Mouse (Mus musculus) midbrain, postnatal 0 days (tissue): ENCODE data around the gene Lhx6. TPM values are rescaled to one million over a fixed set of nuclear protein-coding genes. Genes with fewer than 3 reads are reported as not detected.
A peak's percentile ranks its signal among the peaks of the same experiment; 100 is the strongest.

ENCODE experiments used
- ATAC-seq: fragments of 200-750 bp; cut with Nextera tagmentation; 2 replicates; pipeline ENCODE4 v1.8.0; 2017; ENCODE audit warnings: moderate number of reproducible peaks, mild to moderate bottlenecking, moderate TSS enrichment, moderate library complexity; ENCODE audit not compliant: low FRiP score
- DNase-seq: peaks from one replicate; pipeline ENCODE4 v3.0.0-alpha.2; 2015; ENCODE audit warnings: low spot score
- H3K27ac ChIP-seq: fragments of 300-500 bp; sonication (generic); 2 replicates; pipeline ENCODE4 v1.5.1; 2014; ENCODE audit warnings: low read depth, mild to moderate bottlenecking, low read length, mixed read lengths
- H3K27me3 ChIP-seq: fragments of 300-500 bp; sonication (generic); 2 replicates; pipeline ENCODE4 v1.6.1; 2014; ENCODE audit warnings: low read length, control low read depth, mixed read lengths; ENCODE audit not compliant: insufficient read depth
- H3K36me3 ChIP-seq: fragments of 300-500 bp; sonication (generic); 2 replicates; pipeline ENCODE4 v1.6.1; 2014; ENCODE audit warnings: low read length, control low read depth, mixed read lengths; ENCODE audit not compliant: insufficient read depth
- H3K4me1 ChIP-seq: fragments of 300-500 bp; sonication (generic); 2 replicates; pipeline ENCODE4 v1.6.1; 2014; ENCODE audit warnings: mild to moderate bottlenecking, control low read depth, antibody characterized with exemption, low read length, mixed read lengths; ENCODE audit not compliant: insufficient read depth
- H3K4me2 ChIP-seq: fragments of 300-500 bp; sonication (generic); 2 replicates; pipeline ENCODE4 v1.6.1; 2014; ENCODE audit warnings: low read depth, mild to moderate bottlenecking, low read length, mixed read lengths; ENCODE audit not compliant: poor library complexity, severe bottlenecking
- H3K4me3 ChIP-seq: fragments of 300-500 bp; sonication (generic); 2 replicates; pipeline ENCODE4 v1.5.1; 2014; ENCODE audit warnings: low read depth, mild to moderate bottlenecking, low read length, moderate library complexity
- H3K9ac ChIP-seq: fragments of 300-500 bp; sonication (generic); replicated peaks from 2 replicates; pipeline ENCODE4 v1.6.1; 2014; ENCODE audit warnings: mild to moderate bottlenecking, low read length, moderate library complexity, mixed read lengths; ENCODE audit not compliant: poor library complexity, severe bottlenecking
- H3K9me3 ChIP-seq: fragments of 300-500 bp; sonication (generic); 2 replicates; pipeline ENCODE4 v1.6.1; 2016; ENCODE audit warnings: low read length, control low read depth
- CTCF ChIP-seq: IDR thresholded peaks from 2 replicates; pipeline ENCODE4 v1.5.1; 2016; ENCODE audit warnings: antibody characterized with exemption, mild to moderate bottlenecking
- WGBS: fragments of 180-500 bp; shearing (Covaris S2); extraction: QIAGEN DNeasy Blood & Tissue Kit; methylation state at CpG from one replicate; pipeline ENCODE4 v1.1.7; 2014; 5-methylcytosine and 5-hydroxymethylcytosine counted together
- polyA plus RNA-seq: library from polyadenylated mRNA; unstranded; fragments of >200 nt; fragmentation: Nextera tagmentation; extraction: Ambion mirVana; gene quantifications from 2 replicates; pipeline ENCODE4 v1.2.1, GENCODE M21; 2015
- total RNA-seq: library from RNA; depleted of rRNA; stranded (reverse); fragments of >200 nt; gene quantifications from 2 replicates; pipeline ENCODE4 v1.2.3, GENCODE M21; 2014

Gene Lhx6
- total and polyA plus RNA-seq, 2 experiments from 2014 or later = 0.60 to 2.5 TPM

- no peak overlapping the region for H3K4me2 ChIP-seq
- no peak for TF ChIP-seq CTCF
- ATAC-seq (no peak), DNase-seq (no peak)
- H3K36me3 ChIP-seq = no peaks in the 10 kb centered on the region
- no peaks in the 10 kb centered on the region for H3K9me3 ChIP-seq
- no peak overlapping the region for H3K4me3 ChIP-seq
- 56% methylated on average over 3 of the region's 3 CpGs for WGBS
- no peak overlapping the region for H3K9ac ChIP-seq
- no peak overlapping the region for H3K27ac ChIP-seq
- no peaks in the 10 kb centered on the region for H3K27me3 ChIP-seq
- no peaks in the 10 kb centered on the region for H3K4me1 ChIP-seq
Measured at GRCm38 (mm10) chr2:36056248-36056647, 49.0 kb downstream of the Lhx6 start.

GRCm38 (mm10) chr2:36053249-36053648, 52.0 kb downstream of the Lhx6 start:
- no peak overlapping the region for H3K4me2 ChIP-seq
- DNase-seq = no peak
- no peak overlapping the region for H3K27ac ChIP-seq
- H3K36me3 ChIP-seq = no peaks in the 10 kb centered on the region
- H3K9me3 ChIP-seq = no peaks in the 10 kb centered on the region
- H3K4me3 ChIP-seq = no peak overlapping the region
- no peak for ATAC-seq
- peaks cover 2% of the 10 kb centered on the region; the same call in 1 of the 2 replicates for H3K4me1 ChIP-seq
- H3K9ac ChIP-seq = no peak overlapping the region
- WGBS = 73% methylated on average over 3 of the region's 3 CpGs
- no peaks in the 10 kb centered on the region for H3K27me3 ChIP-seq
- TF ChIP-seq CTCF = no peak

DNA sequence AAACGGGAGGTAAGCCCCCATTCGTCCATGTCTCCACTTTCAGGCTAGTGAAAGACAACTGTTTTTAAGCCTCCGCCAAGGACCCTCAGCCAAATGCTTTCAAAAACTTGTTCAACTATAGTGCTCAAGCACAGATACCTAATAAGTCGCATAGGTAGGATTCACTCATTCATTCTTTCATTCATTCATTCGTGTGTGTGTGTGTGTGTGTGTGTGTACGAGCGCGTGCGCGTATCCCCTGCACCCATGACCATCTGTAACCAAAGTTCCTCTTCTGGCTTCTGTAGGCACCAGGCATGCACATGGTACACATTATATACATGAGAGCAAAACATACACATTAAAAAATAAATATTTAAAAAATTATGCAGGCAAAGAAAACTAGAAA, 55.6 kb downstream of the Lhx6 start:
- H3K27me3 ChIP-seq = no peaks in the 10 kb centered on the region
- no peaks in the 10 kb centered on the region for H3K36me3 ChIP-seq
- H3K9ac ChIP-seq = no peak overlapping the region
- peak overlapping the region; percentile 90 for H3K4me3 ChIP-seq
- peak overlapping the region; percentile 74 for H3K4me2 ChIP-seq
- ATAC-seq (peak; percentile 46), DNase-seq (no peak)
- TF ChIP-seq CTCF = no peak
- WGBS = 43% methylated on average over 10 of the region's 10 CpGs
- H3K4me1 ChIP-seq = peaks cover 5% of the 10 kb centered on the region; the same call in 1 of the 2 replicates
- H3K9me3 ChIP-seq = no peaks in the 10 kb centered on the region
- H3K27ac ChIP-seq = no peak overlapping the region

- under 1% methylated on average over 44 of the region's 44 CpGs for WGBS
- H3K27ac ChIP-seq = peak within 1 kb of the TSS; percentile 65
Measured at GRCm38 (mm10) chr2:36048748-36049566, 56.3 kb downstream of the Lhx6 start, which contains the start of the genes Ndufa8 and Morn5. Ndufa8 (minus strand) TSS chr2:36049406. Morn5 (plus strand) TSS chr2:36049458.

GRCm38 (mm10) chr2:36048164-36048563, 57.0 kb downstream of the Lhx6 start:
- Histone ChIP-seq H3K4me2 (peak overlapping the region; percentile 74), H3K27me3 (no peaks in the 10 kb centered on the region), H3K9me3 (no peaks in the 10 kb centered on the region), H3K36me3 (peaks cover 10% of the 10 kb centered on the region), H3K27ac (0 out of 2 replicates have a peak overlapping the region, but pooled peaks have one; percentile 9), H3K4me1 (peaks cover 5% of the 10 kb centered on the region; the same call in 1 of the 2 replicates), H3K4me3 (peak overlapping the region; percentile 90), H3K9ac (peak overlapping the region; percentile 91)
- 71% methylated on average over 8 of the region's 8 CpGs for WGBS
- DNase-seq = no peak
- no peak for ATAC-seq
- TF ChIP-seq CTCF = no peak

More at GRCm38 (mm10) chr2:36048748-36049566, 56.3 kb downstream of the Lhx6 start, which contains the start of the genes Ndufa8 and Morn5:
- DNase-seq (peak; percentile 98), ATAC-seq (peak; percentile 97)
- Histone ChIP-seq H3K4me1 (peaks cover 5% of the 10 kb centered on the region; the same call in 1 of the 2 replicates), H3K27me3 (no peaks in the 10 kb centered on the region), H3K9ac (peak within 1 kb of the TSS; percentile 91), H3K4me3 (peak within 1 kb of the TSS; percentile 90), H3K9me3 (no peaks in the 10 kb centered on the region), H3K4me2 (peak within 1 kb of the TSS; percentile 74), H3K36me3 (peaks cover 3% of the 10 kb centered on the region)
- no peak for TF ChIP-seq CTCF

DNA sequence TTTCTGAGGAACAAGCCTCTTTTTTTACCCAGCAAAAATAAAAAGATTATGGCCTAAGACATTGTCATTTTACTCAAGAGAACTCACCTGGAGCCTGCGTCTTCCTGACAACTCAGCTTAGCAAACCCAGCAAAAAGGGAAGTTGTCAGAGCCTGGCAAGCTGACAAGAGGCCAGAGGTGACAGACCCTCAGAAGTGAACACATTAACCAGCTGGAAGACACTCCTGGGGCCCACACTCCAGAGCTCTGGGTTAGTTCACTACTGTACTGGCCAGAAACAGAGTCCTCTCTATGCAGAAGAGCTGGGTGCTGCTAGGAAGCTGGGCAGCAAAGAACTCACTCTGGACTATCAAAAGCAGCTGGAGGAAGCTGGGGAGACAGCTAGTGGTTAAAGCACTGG, 64.3 kb downstream of the Lhx6 start:
- DNase-seq (no peak), ATAC-seq (no peak)
- TF ChIP-seq CTCF = no peak
- no peak overlapping the region for H3K9ac ChIP-seq
- H3K4me1 ChIP-seq = no peaks in the 10 kb centered on the region
- H3K4me3 ChIP-seq = no peak overlapping the region
- no peaks in the 10 kb centered on the region for H3K9me3 ChIP-seq
- H3K4me2 ChIP-seq = no peak overlapping the region
- no peaks in the 10 kb centered on the region for H3K27me3 ChIP-seq
- H3K27ac ChIP-seq = no peak overlapping the region
- peaks cover 48% of the 10 kb centered on the region for H3K36me3 ChIP-seq
- 87% methylated on average over 1 of the region's 1 CpGs for WGBS
